Mouse (Mus musculus) hindbrain, embryonic 11.5 days (tissue): ENCODE results near the gene Ccdc32. TPM values are rescaled to one million over a fixed set of nuclear protein-coding genes. Genes with fewer than 3 reads are reported as not detected.

Experiments used
- ATAC-seq: fragments of 200-750 bp; cut with Nextera tagmentation; 2 replicates; pipeline ENCODE4 v1.8.0; 2017; ENCODE audit warnings: mild to moderate bottlenecking, moderate TSS enrichment, moderate library complexity; ENCODE audit not compliant: low FRiP score
- DNase-seq: peaks from one replicate; pipeline ENCODE4 v3.0.0-alpha.2; 2015; ENCODE audit warnings: low spot score
- H3K27ac ChIP-seq: fragments of 300-500 bp; sonication (generic); 2 replicates; pipeline ENCODE4 v1.5.1; 2014; ENCODE audit warnings: mild to moderate bottlenecking, low read depth, low read length
- H3K27me3 ChIP-seq: fragments of 300-500 bp; sonication (generic); 2 replicates; pipeline ENCODE4 v1.6.1; 2014; ENCODE audit warnings: mild to moderate bottlenecking, low read length, moderate library complexity, mixed read lengths; ENCODE audit not compliant: control insufficient read depth, insufficient read depth
- H3K36me3 ChIP-seq: fragments of 300-500 bp; sonication (generic); 2 replicates; pipeline ENCODE4 v1.6.1; 2014; ENCODE audit warnings: mild to moderate bottlenecking, low read length, moderate library complexity, mixed read lengths; ENCODE audit not compliant: control insufficient read depth, insufficient read depth
- H3K4me1 ChIP-seq: fragments of 300-500 bp; sonication (generic); replicated peaks from 2 replicates; pipeline ENCODE4 v1.6.1; 2014; ENCODE audit warnings: low read length, mixed read lengths; ENCODE audit not compliant: control insufficient read depth, insufficient read depth
- H3K4me2 ChIP-seq: fragments of 300-500 bp; sonication (generic); replicated peaks from 2 replicates; pipeline ENCODE4 v1.6.1; 2014; ENCODE audit warnings: mild to moderate bottlenecking, low read depth, low read length
- H3K4me3 ChIP-seq: fragments of 300-500 bp; sonication (generic); 2 replicates; pipeline ENCODE4 v1.5.1; 2014; ENCODE audit warnings: low read depth, low read length
- H3K9ac ChIP-seq: fragments of 300-500 bp; sonication (generic); 2 replicates; pipeline ENCODE4 v1.6.1; 2014; ENCODE audit warnings: low read depth, low read length
- H3K9me3 ChIP-seq: fragments of 300-500 bp; sonication (generic); 2 replicates; pipeline ENCODE4 v1.6.1; 2016; ENCODE audit warnings: low read length; ENCODE audit not compliant: control insufficient read depth
- WGBS: fragments of 180-500 bp; shearing (Covaris S2); extraction: QIAGEN DNeasy Blood & Tissue Kit; methylation state at CpG from one replicate; pipeline ENCODE4 v1.1.7; 2014; 5-methylcytosine and 5-hydroxymethylcytosine counted together
- polyA plus RNA-seq: library from polyadenylated mRNA; unstranded; fragments of >200 nt; fragmentation: Nextera tagmentation; extraction: Ambion mirVana; gene quantifications from 2 replicates; pipeline ENCODE4 v1.2.1, GENCODE M21; 2014

The Ccdc32 gene
- 23.3 and 25.8 TPM in 2 replicates for polyA plus RNA-seq

- WGBS = under 1% methylated on average over 28 of the region's 28 CpGs
- Histone ChIP-seq H3K27me3 (no peaks in the 10 kb centered on the region), H3K9me3 (no peaks in the 10 kb centered on the region), H3K27ac (no peak within 1 kb of the TSS), H3K4me1 (no peaks in the 10 kb centered on the region), H3K4me2 (peak within 1 kb of the TSS; percentile 68), H3K4me3 (peak within 1 kb of the TSS; percentile 56), H3K9ac (peak within 1 kb of the TSS; percentile 58), H3K36me3 (no peaks in the 10 kb centered on the region)
- ATAC-seq (peak; percentile 94), DNase-seq (peak; percentile 95)
These were observed at the start of gene Ccdc32 for GRCm38 (mm10) chr2:119028941-119029551. Gene Ccdc32, minus strand, starts transcription at chr2:119029393.

GRCm38 (mm10) chr2:119072397-119072796 lies 43.2 kb upstream of the Ccdc32 start:
- Histone ChIP-seq H3K9ac (no peak overlapping the region), H3K4me1 (no peaks in the 10 kb centered on the region), H3K36me3 (peaks cover 4% of the 10 kb centered on the region; the same call in 1 of the 2 replicates), H3K27me3 (no peaks in the 10 kb centered on the region), H3K4me2 (no peak overlapping the region), H3K9me3 (no peaks in the 10 kb centered on the region), H3K4me3 (no peak overlapping the region), H3K27ac (no peak overlapping the region)
- DNase-seq (no peak), ATAC-seq (no peak)
- WGBS = 95% methylated on average over 4 of the region's 4 CpGs

GRCm38 (mm10) chr2:119060139-119060538 lies 30.9 kb upstream of the Ccdc32 start:
- Histone ChIP-seq H3K9ac (no peak overlapping the region), H3K27me3 (no peaks in the 10 kb centered on the region), H3K4me3 (no peak overlapping the region), H3K27ac (no peak overlapping the region), H3K4me2 (no peak overlapping the region), H3K4me1 (no peaks in the 10 kb centered on the region), H3K9me3 (no peaks in the 10 kb centered on the region), H3K36me3 (no peaks in the 10 kb centered on the region)
- WGBS = 95% methylated on average over 2 of the region's 2 CpGs
- DNase-seq (no peak), ATAC-seq (no peak)

GRCm38 (mm10) chr2:119050132-119050650 lies 21.0 kb upstream of the Ccdc32 start:
- DNase-seq = no peak
- Histone ChIP-seq H3K9ac (no peak overlapping the region), H3K4me3 (no peak overlapping the region), H3K9me3 (no peaks in the 10 kb centered on the region), H3K27me3 (no peaks in the 10 kb centered on the region), H3K4me2 (no peak overlapping the region), H3K27ac (no peak overlapping the region), H3K36me3 (no peaks in the 10 kb centered on the region), H3K4me1 (no peaks in the 10 kb centered on the region)
- ATAC-seq = no peak
- 93% methylated on average over 4 of the region's 4 CpGs for WGBS

GRCm38 (mm10) chr2:119047849-119048248 lies 18.7 kb upstream of the Ccdc32 start:
- H3K4me2 ChIP-seq = peak overlapping the region; percentile 42
- H3K36me3 ChIP-seq = no peaks in the 10 kb centered on the region
- no peaks in the 10 kb centered on the region for H3K9me3 ChIP-seq
- 0 out of 2 replicates have a peak overlapping the region, but pooled peaks have one; percentile 38 for H3K27ac ChIP-seq
- H3K9ac ChIP-seq = peak overlapping the region; percentile 47
- no peaks in the 10 kb centered on the region for H3K4me1 ChIP-seq
- H3K4me3 ChIP-seq = peak overlapping the region; percentile 56
- H3K27me3 ChIP-seq = no peaks in the 10 kb centered on the region
- DNase-seq (peak; percentile 24), ATAC-seq (no peak)
- 20% methylated on average over 4 of the region's 4 CpGs for WGBS

GRCm38 (mm10) chr2:119046649-119047611 lies 17.7 kb upstream of the Ccdc32 start, which contains the start of gene Knl1:
Gene Knl1, plus strand, starts transcription at chr2:119047119.
- H3K9ac ChIP-seq = peak within 1 kb of the TSS; percentile 47
- H3K27me3 ChIP-seq = no peaks in the 10 kb centered on the region
- no peaks in the 10 kb centered on the region for H3K9me3 ChIP-seq
- DNase-seq = peak; percentile 100
- H3K36me3 ChIP-seq = no peaks in the 10 kb centered on the region
- ATAC-seq = peak; percentile 97
- H3K4me3 ChIP-seq = peak within 1 kb of the TSS; percentile 56
- peak within 1 kb of the TSS; percentile 38 for H3K27ac ChIP-seq
- WGBS = under 1% methylated on average over 72 of the region's 77 CpGs
- peak within 1 kb of the TSS; percentile 42 for H3K4me2 ChIP-seq
- no peaks in the 10 kb centered on the region for H3K4me1 ChIP-seq

- Histone ChIP-seq H3K27ac (no peak overlapping the region), H3K36me3 (no peaks in the 10 kb centered on the region), H3K27me3 (no peaks in the 10 kb centered on the region), H3K4me2 (no peak overlapping the region), H3K4me3 (no peak overlapping the region), H3K9me3 (no peaks in the 10 kb centered on the region), H3K9ac (no peak overlapping the region), H3K4me1 (no peaks in the 10 kb centered on the region)
- ATAC-seq (no peak), DNase-seq (no peak)
- 80% methylated on average over 2 of the region's 2 CpGs for WGBS
These were observed 16.0 kb upstream of the Ccdc32 start for GRCm38 (mm10) chr2:119045163-119045562.

GRCm38 (mm10) chr2:119040882-119041281 lies 11.7 kb upstream of the Ccdc32 start:
- no peaks in the 10 kb centered on the region for H3K27me3 ChIP-seq
- no peak overlapping the region for H3K4me2 ChIP-seq
- H3K4me3 ChIP-seq = no peak overlapping the region
- DNase-seq (peak; percentile 43), ATAC-seq (no peak)
- no peaks in the 10 kb centered on the region for H3K4me1 ChIP-seq
- H3K36me3 ChIP-seq = peaks cover 2% of the 10 kb centered on the region; the same call in 1 of the 2 replicates
- no peak overlapping the region for H3K27ac ChIP-seq
- WGBS = 61% methylated on average over 4 of the region's 4 CpGs
- no peaks in the 10 kb centered on the region for H3K9me3 ChIP-seq
- H3K9ac ChIP-seq = no peak overlapping the region
